Mouse (Mus musculus): ENCODE measurements at regions not wholly inside any gene's neighbourhood (a gene's known extent, or its start where the extent isn't known, plus 50 kb on each side); places are given as distances from the start of the nearest gene placed in this dataset.

- Histone ChIP-seq H3K4me3 (replicated peaks; ENCODE audit: low read length) (no peak overlapping the region), H3K9ac (no peak overlapping the region), H3K36me3 (replicated peaks; ENCODE audit: control insufficient read depth, insufficient read depth) (no peaks in the 10 kb centered on the region), H3K27me3 (ENCODE audit: control insufficient read depth, insufficient read depth, low read length) (no peaks in the 10 kb centered on the region), H3K27ac (no peak overlapping the region), H3K4me2 (replicated peaks) (no peak overlapping the region), H3K9me3 (ENCODE audit: control insufficient read depth, low read length) (no peaks in the 10 kb centered on the region), H3K4me1 (replicated peaks; ENCODE audit: control insufficient read depth, insufficient read depth, low read length) (0 out of 2 replicates have a peak, but pooled peaks cover under 1% of the 10 kb centered on the region)
- DNase-seq (ENCODE audit: low spot score): no peak
- ATAC-seq (ENCODE audit: low FRiP score): no peak
- 86% methylated on average over 5 of the region's 5 CpGs for WGBS
Measured at GRCm38 (mm10) chr2:24544190-24544589, 68.8 kb upstream of the Pax8 start.

GRCm38 (mm10) chr2:24538890-24539573 lies 63.6 kb upstream of the Pax8 start:
- WGBS: 44% methylated on average over 7 of the region's 7 CpGs
- Histone ChIP-seq H3K36me3 (replicated peaks; ENCODE audit: control insufficient read depth, insufficient read depth) (no peaks in the 10 kb centered on the region), H3K9me3 (ENCODE audit: control insufficient read depth, low read length) (no peaks in the 10 kb centered on the region), H3K27me3 (ENCODE audit: control insufficient read depth, insufficient read depth, low read length) (no peaks in the 10 kb centered on the region), H3K9ac (no peak overlapping the region), H3K4me3 (replicated peaks; ENCODE audit: low read length) (no peak overlapping the region), H3K27ac (peak overlapping the region; percentile 77), H3K4me1 (replicated peaks; ENCODE audit: control insufficient read depth, insufficient read depth, low read length) (peaks cover 12% of the 10 kb centered on the region; the same call in 1 of the 2 replicates), H3K4me2 (replicated peaks) (no peak overlapping the region)
- ATAC-seq (ENCODE audit: low FRiP score) (peak; percentile 90), DNase-seq (ENCODE audit: low spot score) (peak; percentile 46)

DNA sequence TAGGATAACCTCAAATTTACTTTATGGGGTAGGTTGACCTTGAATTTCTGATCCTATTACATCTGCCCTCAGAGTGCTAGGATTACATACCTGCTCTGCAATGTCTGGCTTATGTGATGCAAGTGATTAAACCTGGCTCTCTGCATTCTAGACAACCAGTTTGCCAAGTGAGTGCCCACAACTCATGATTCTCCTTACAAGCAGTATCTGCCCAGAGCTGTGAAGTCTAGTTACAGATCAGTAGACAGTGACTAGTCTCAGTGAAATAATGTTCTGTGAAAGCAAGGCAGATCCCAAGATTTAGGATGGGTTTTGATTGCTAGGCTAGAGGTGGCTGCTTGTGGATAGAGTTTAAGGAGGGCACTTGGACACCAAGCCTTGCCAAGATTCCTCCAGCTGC lies 61.9 kb upstream of the Pax8 start:
- no peaks in the 10 kb centered on the region for H3K9me3 ChIP-seq (ENCODE audit: control insufficient read depth, low read length)
- no peaks in the 10 kb centered on the region for H3K36me3 ChIP-seq (replicated peaks; ENCODE audit: control insufficient read depth, insufficient read depth)
- H3K4me2 ChIP-seq (replicated peaks): no peak overlapping the region
- no peak for DNase-seq (ENCODE audit: low spot score)
- H3K4me3 ChIP-seq (replicated peaks; ENCODE audit: low read length): no peak overlapping the region
- H3K27ac ChIP-seq: no peak overlapping the region
- no peak for ATAC-seq (ENCODE audit: low FRiP score)
- H3K4me1 ChIP-seq (replicated peaks; ENCODE audit: control insufficient read depth, insufficient read depth, low read length): peaks cover 12% of the 10 kb centered on the region; the same call in 1 of the 2 replicates
- no peak overlapping the region for H3K9ac ChIP-seq
- no peaks in the 10 kb centered on the region for H3K27me3 ChIP-seq (ENCODE audit: control insufficient read depth, insufficient read depth, low read length)

Measured in hindbrain, embryonic 14.5 days (tissue).